Mouse (Mus musculus) CD4-positive, CD25-positive, alpha-beta regulatory T cell, adult 4 months (primary cell): Measurements from ENCODE around the gene Myrf. TPM values are rescaled to one million over a fixed set of nuclear protein-coding genes. Genes with fewer than 3 reads are reported as not detected.
"Not testable (repeated sequence)": the region's sequence is repeated elsewhere in the genome, so short reads cannot be mapped to it uniquely, and the experiment has no call there.

Source experiments
- ATAC-seq: one replicate; pipeline ENCODE4 v1.8.0; 2017
- polyA plus RNA-seq, 2 experiments: library from polyadenylated mRNA; unstranded; fragments of 100-300 nt; shearing (Covaris generic); gene quantifications; one replicate each; pipeline ENCODE4 v1.2.1; 2017

The Myrf gene
- polyA plus RNA-seq, 2 experiments from 2014 or later: 0.19 TPM; not detected in 1

- ATAC-seq: no peak
These were observed 66.6 kb downstream of the Myrf start for GRCm38 (mm10) chr19:10173844-10174539.

GRCm38 (mm10) chr19:10173116-10173718, 67.3 kb downstream of the Myrf start:
- no peak for ATAC-seq

- ATAC-seq: no peak
These were observed 68.7 kb downstream of the Myrf start for GRCm38 (mm10) chr19:10171846-10172245.

GRCm38 (mm10) chr19:10171359-10171758, 69.2 kb downstream of the Myrf start:
- ATAC-seq: no peak

- ATAC-seq: no peak
These were observed 70.1 kb downstream of the Myrf start for GRCm38 (mm10) chr19:10170466-10170865.

GRCm38 (mm10) chr19:10169692-10170330, 70.7 kb downstream of the Myrf start:
- ATAC-seq: not testable (repeated sequence)

- no peak for ATAC-seq
These were observed 71.4 kb downstream of the Myrf start for GRCm38 (mm10) chr19:10169179-10169578.

GRCm38 (mm10) chr19:10168441-10168840, 72.1 kb downstream of the Myrf start:
- ATAC-seq: no peak

- no peak for ATAC-seq
These were observed 72.6 kb downstream of the Myrf start for GRCm38 (mm10) chr19:10167951-10168350.

- ATAC-seq: no peak
These were observed 73.4 kb downstream of the Myrf start for GRCm38 (mm10) chr19:10167112-10167511.

- ATAC-seq: not testable (repeated sequence)
These were observed 74.6 kb downstream of the Myrf start for GRCm38 (mm10) chr19:10165928-10166327.

- ATAC-seq: no peak
These were observed 76.7 kb downstream of the Myrf start for GRCm38 (mm10) chr19:10163896-10164295.

Other genes starting within 250 kb of the Myrf start
- gene Best1, start 239.1 kb downstream of the Myrf start, polyA plus RNA-seq: under 1 TPM; 0.29 to 0.31 TPM
- gene Rab3il1, start 239.1 kb downstream of the Myrf start, polyA plus RNA-seq: not detected
- not detected for gene Fads3, start 199.2 kb downstream of the Myrf start, polyA plus RNA-seq
- gene Fads2, start 139.0 kb downstream of the Myrf start, polyA plus RNA-seq: under 1 TPM in 1 of 2 experiments, not detected in 1; 0.34 TPM
- gene Fads1, start 57.9 kb downstream of the Myrf start, polyA plus RNA-seq: 1 to 10 TPM; 4.9 to 6.8 TPM
- gene Tmem258, start 36.7 kb downstream of the Myrf start, polyA plus RNA-seq: 100 to 1,000 TPM; 288 to 332 TPM
- 10 to 100 TPM; 50.1 to 81.1 TPM for gene Fen1, start 36.6 kb downstream of the Myrf start, polyA plus RNA-seq
- not detected for gene Dagla, start 64.1 kb upstream of the Myrf start, polyA plus RNA-seq
- not detected for gene Syt7, start 148.3 kb upstream of the Myrf start, polyA plus RNA-seq
- gene Lrrc10b, start 216.7 kb upstream of the Myrf start, polyA plus RNA-seq: not detected
- gene Ppp1r32, start 242.2 kb upstream of the Myrf start, polyA plus RNA-seq: 1 to 10 TPM in 1 of 2 experiments, under 1 TPM in 1; 0.31 to 1.4 TPM